Mouse (Mus musculus) bone marrow macrophage, adult 2 months (primary cell): Measurements from ENCODE around the gene Olfr1311.

Source experiments
- CTCF ChIP-seq: IDR thresholded peaks from 2 replicates; pipeline ENCODE4 v1.5.1; 2012; ENCODE audit warnings: low read depth, mild to moderate bottlenecking, low read length, moderate library complexity
- POLR2A ChIP-seq: IDR thresholded peaks from 2 replicates; pipeline ENCODE4 v1.6.1; 2012; ENCODE audit warnings: mild to moderate bottlenecking, low read depth, low read length, borderline replicate concordance

- no peak for TF ChIP-seq CTCF
- TF ChIP-seq POLR2A: no peak
Measured at GRCm38 (mm10) chr2:112024312-112024711, at the start of gene Olfr1311.
